Mouse (Mus musculus) ovary, postnatal 10 days (tissue): Measurements from ENCODE around the gene Arl3.

Source experiments
- DNase-seq: peaks from one replicate; pipeline ENCODE4 v3.0.0; 2022; ENCODE audit warnings: low spot score

Arl3 gene

GRCm38 (mm10) chr19:46516667-46517528, 56.1 kb downstream of the Arl3 start:
- no peak for DNase-seq

- DNase-seq: no peak
Observed at GRCm38 (mm10) chr19:46515287-46515821, 57.6 kb downstream of the Arl3 start.

- no peak for DNase-seq
Observed at GRCm38 (mm10) chr19:46514387-46514786, 58.6 kb downstream of the Arl3 start.

GRCm38 (mm10) chr19:46511263-46511662, 61.7 kb downstream of the Arl3 start:
- DNase-seq: no peak

- DNase-seq: no peak
Observed at GRCm38 (mm10) chr19:46510824-46511223, 62.2 kb downstream of the Arl3 start.

GRCm38 (mm10) chr19:46510401-46510800, 62.6 kb downstream of the Arl3 start:
- DNase-seq: no peak

- DNase-seq: no peak
Observed at GRCm38 (mm10) chr19:46509736-46510135, 63.3 kb downstream of the Arl3 start.

- DNase-seq: no peak
Observed at GRCm38 (mm10) chr19:46509202-46509601, 63.8 kb downstream of the Arl3 start.

- DNase-seq: no peak
Observed at GRCm38 (mm10) chr19:46508738-46509137, 64.3 kb downstream of the Arl3 start.

GRCm38 (mm10) chr19:46507806-46508205, 65.2 kb downstream of the Arl3 start:
- DNase-seq: no peak

- DNase-seq: no peak
Observed at GRCm38 (mm10) chr19:46507181-46507581, 65.8 kb downstream of the Arl3 start.

GRCm38 (mm10) chr19:46506372-46506717, 66.7 kb downstream of the Arl3 start:
- no peak for DNase-seq

GRCm38 (mm10) chr19:46505646-46506371, 67.2 kb downstream of the Arl3 start:
- DNase-seq: no peak

- DNase-seq: no peak
Observed at GRCm38 (mm10) chr19:46504822-46505417, 68.1 kb downstream of the Arl3 start.

- DNase-seq: peak; percentile 52
Observed at GRCm38 (mm10) chr19:46504085-46504552, 68.9 kb downstream of the Arl3 start.

- DNase-seq: no peak
Observed at GRCm38 (mm10) chr19:46503351-46504084, 69.5 kb downstream of the Arl3 start.

GRCm38 (mm10) chr19:46502471-46503166, 70.4 kb downstream of the Arl3 start:
- DNase-seq: peak; percentile 64

GRCm38 (mm10) chr19:46502069-46502455, 70.9 kb downstream of the Arl3 start:
- no peak for DNase-seq

GRCm38 (mm10) chr19:46501401-46502068, 71.5 kb downstream of the Arl3 start, which contains the start of gene Trim8:
TSS of gene Trim8 (plus strand) at chr19:46501702.
- DNase-seq: peak; percentile 72

- DNase-seq: no peak
Observed at GRCm38 (mm10) chr19:46500581-46501341, 72.2 kb downstream of the Arl3 start.
